Mouse (Mus musculus) limb, embryonic 14.5 days (tissue): ENCODE data around the gene Marveld1. TPM values are rescaled to one million over a fixed set of nuclear protein-coding genes. Genes with fewer than 3 reads are reported as not detected.

ENCODE experiments used
- ATAC-seq: fragments of 200-750 bp; cut with Nextera tagmentation; 2 replicates; pipeline ENCODE4 v1.8.0; 2017; ENCODE audit warnings: low read depth, moderate number of reproducible peaks, moderate TSS enrichment; ENCODE audit not compliant: low FRiP score
- DNase-seq: peaks from one replicate; pipeline ENCODE4 v3.0.0-alpha.2; 2015; ENCODE audit warnings: low spot score
- H3K27ac ChIP-seq: fragments of 300-500 bp; sonication (generic); replicated peaks from 2 replicates; pipeline ENCODE4 v1.5.1; 2014; ENCODE audit warnings: low read depth, mild to moderate bottlenecking, low read length, moderate library complexity, mixed read lengths
- H3K27me3 ChIP-seq: fragments of 300-500 bp; sonication (generic); 2 replicates; pipeline ENCODE4 v1.6.1; 2014; ENCODE audit warnings: low read length, mixed read lengths; ENCODE audit not compliant: control insufficient read depth, insufficient read depth
- H3K36me3 ChIP-seq: fragments of 300-500 bp; sonication (generic); 2 replicates; pipeline ENCODE4 v1.6.1; 2014; ENCODE audit warnings: mild to moderate bottlenecking, low read length, moderate library complexity, mixed read lengths; ENCODE audit not compliant: control insufficient read depth, insufficient read depth
- H3K4me1 ChIP-seq: fragments of 300-500 bp; sonication (generic); 2 replicates; pipeline ENCODE4 v1.6.1; 2014; ENCODE audit warnings: antibody characterized with exemption, low read length, mixed read lengths; ENCODE audit not compliant: control insufficient read depth, insufficient read depth
- H3K4me2 ChIP-seq: fragments of 300-500 bp; sonication (generic); replicated peaks from 2 replicates; pipeline ENCODE4 v1.6.1; 2014; ENCODE audit warnings: low read depth, mild to moderate bottlenecking, low read length, moderate library complexity; ENCODE audit not compliant: severe bottlenecking
- H3K4me3 ChIP-seq: fragments of 300-500 bp; sonication (generic); replicated peaks from 2 replicates; pipeline ENCODE4 v1.5.1; 2014; ENCODE audit warnings: low read length
- H3K9ac ChIP-seq: fragments of 300-500 bp; sonication (generic); 2 replicates; pipeline ENCODE4 v1.6.1; 2014; ENCODE audit warnings: mild to moderate bottlenecking, low read depth, low read length, moderate library complexity; ENCODE audit not compliant: severe bottlenecking
- H3K9me3 ChIP-seq: fragments of 300-500 bp; sonication (generic); 2 replicates; pipeline ENCODE4 v1.6.1; 2016; ENCODE audit warnings: low read length; ENCODE audit not compliant: control insufficient read depth
- POLR2A ChIP-seq: fragments of 200-500 bp; IDR thresholded peaks from 2 replicates; pipeline ENCODE4 v1.8.0; 2012; ENCODE audit warnings: inconsistent platforms, mild to moderate bottlenecking, moderate library complexity, borderline replicate concordance; ENCODE audit not compliant: insufficient read depth, insufficient read length; ENCODE audit errors: extremely low read depth
- WGBS: fragments of 180-500 bp; shearing (Covaris S2); extraction: QIAGEN DNeasy Blood & Tissue Kit; methylation state at CpG from one replicate; pipeline ENCODE4 v1.1.7; 2014; 5-methylcytosine and 5-hydroxymethylcytosine counted together
- polyA plus RNA-seq, 2 experiments: library from polyadenylated mRNA; depleted of rRNA in 1 of 2; stranded (reverse) in 1 of 2; unstranded in 1 of 2; fragments of >200 nt; fragmentation: Nextera tagmentation in 1 of 2; extraction: Ambion mirVana in 1 of 2; gene quantifications; 2 replicates each; pipeline versions ENCODE4 v1.2.1 to v1.2.3; 2012 to 2014

Gene Marveld1
- polyA plus RNA-seq, 2 experiments, result 25.4 to 105 TPM

DNA sequence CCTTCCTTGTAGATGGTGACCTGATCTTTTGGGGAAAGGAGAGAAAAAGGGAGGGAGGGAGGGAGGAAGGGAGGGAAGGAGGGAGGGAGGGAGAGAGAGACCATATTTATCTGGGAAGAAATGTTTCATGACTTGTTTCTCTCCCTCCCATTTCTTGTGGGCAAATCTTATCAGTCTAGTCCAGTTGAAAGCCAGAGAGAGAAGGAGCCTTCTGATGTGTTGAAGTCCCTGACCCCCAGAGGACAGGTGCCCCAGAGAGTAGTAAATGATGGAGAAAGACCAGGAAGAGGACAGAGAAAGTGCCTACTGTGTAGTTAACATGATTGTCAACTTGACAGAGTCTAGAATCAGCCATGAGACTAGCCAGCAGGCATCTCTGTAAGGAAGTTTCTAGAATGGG, 12.1 kb upstream of the Marveld1 start:
- no peak for DNase-seq
- Histone ChIP-seq H3K4me1 (peaks cover 2% of the 10 kb centered on the region), H3K4me2 (no peak overlapping the region), H3K9me3 (no peaks in the 10 kb centered on the region), H3K27me3 (no peaks in the 10 kb centered on the region), H3K27ac (no peak overlapping the region), H3K9ac (no peak overlapping the region), H3K4me3 (no peak overlapping the region), H3K36me3 (no peaks in the 10 kb centered on the region)
- no peak for ATAC-seq
- TF ChIP-seq POLR2A, result no peak

DNA sequence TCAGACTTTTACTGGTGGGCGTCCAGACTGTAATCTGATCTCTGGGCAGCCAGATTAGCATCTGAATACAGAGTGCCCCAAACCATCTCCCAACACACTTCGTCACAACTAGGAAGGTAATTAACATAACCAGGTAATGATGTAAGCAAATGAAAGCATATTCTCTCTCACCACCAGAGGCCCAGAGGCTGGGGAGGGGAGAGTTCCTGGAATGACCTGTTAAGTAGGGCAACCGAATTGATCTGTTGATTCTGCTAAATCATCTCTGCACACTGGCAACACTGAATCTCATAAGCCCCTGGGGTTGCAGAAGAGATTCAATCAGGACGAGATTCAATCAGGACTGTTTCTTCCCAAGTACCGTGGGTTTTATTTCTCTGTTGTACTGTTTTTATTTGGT, 11.1 kb upstream of the Marveld1 start:
- 27% methylated on average over 5 of the region's 5 CpGs for WGBS
- H3K9me3 ChIP-seq, result no peaks in the 10 kb centered on the region
- DNase-seq (no peak), ATAC-seq (no peak)
- no peak overlapping the region for H3K4me3 ChIP-seq
- no peaks in the 10 kb centered on the region for H3K36me3 ChIP-seq
- no peak overlapping the region for H3K27ac ChIP-seq
- H3K4me1 ChIP-seq, result no peaks in the 10 kb centered on the region
- no peak overlapping the region for H3K9ac ChIP-seq
- no peak for TF ChIP-seq POLR2A
- H3K27me3 ChIP-seq, result no peaks in the 10 kb centered on the region
- H3K4me2 ChIP-seq, result no peak overlapping the region

DNA sequence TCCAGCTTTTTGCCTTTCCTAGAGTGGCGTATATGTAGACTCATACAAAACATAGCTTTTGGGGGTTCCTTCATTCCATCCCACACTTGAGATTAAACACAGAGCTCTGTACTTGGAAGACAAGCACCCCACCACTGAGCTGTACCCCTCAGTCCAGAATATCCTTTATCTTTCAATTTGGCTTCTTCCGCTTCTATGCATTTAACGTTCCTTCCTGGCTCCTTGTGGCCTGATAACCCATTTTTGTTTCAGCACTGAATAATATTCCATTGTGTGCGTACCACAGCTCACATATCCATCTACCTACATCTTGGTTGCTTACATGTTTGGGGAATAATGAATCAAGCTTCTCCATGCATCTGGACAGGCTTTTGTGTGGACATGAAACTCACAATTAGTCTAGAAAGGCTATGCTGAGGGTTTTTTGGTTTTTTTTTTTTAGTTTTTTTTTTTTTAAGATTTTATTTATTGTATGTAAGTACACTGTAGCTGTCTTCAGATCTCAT, 10.0 kb upstream of the Marveld1 start:
- DNase-seq (no peak), ATAC-seq (no peak)
- Histone ChIP-seq H3K4me3 (no peak overlapping the region), H3K4me2 (no peak overlapping the region), H3K4me1 (no peaks in the 10 kb centered on the region), H3K9ac (no peak overlapping the region), H3K9me3 (no peaks in the 10 kb centered on the region), H3K27ac (no peak overlapping the region), H3K27me3 (no peaks in the 10 kb centered on the region), H3K36me3 (no peaks in the 10 kb centered on the region)
- no peak for TF ChIP-seq POLR2A
- WGBS, result 93% methylated on average over 4 of the region's 4 CpGs

DNA sequence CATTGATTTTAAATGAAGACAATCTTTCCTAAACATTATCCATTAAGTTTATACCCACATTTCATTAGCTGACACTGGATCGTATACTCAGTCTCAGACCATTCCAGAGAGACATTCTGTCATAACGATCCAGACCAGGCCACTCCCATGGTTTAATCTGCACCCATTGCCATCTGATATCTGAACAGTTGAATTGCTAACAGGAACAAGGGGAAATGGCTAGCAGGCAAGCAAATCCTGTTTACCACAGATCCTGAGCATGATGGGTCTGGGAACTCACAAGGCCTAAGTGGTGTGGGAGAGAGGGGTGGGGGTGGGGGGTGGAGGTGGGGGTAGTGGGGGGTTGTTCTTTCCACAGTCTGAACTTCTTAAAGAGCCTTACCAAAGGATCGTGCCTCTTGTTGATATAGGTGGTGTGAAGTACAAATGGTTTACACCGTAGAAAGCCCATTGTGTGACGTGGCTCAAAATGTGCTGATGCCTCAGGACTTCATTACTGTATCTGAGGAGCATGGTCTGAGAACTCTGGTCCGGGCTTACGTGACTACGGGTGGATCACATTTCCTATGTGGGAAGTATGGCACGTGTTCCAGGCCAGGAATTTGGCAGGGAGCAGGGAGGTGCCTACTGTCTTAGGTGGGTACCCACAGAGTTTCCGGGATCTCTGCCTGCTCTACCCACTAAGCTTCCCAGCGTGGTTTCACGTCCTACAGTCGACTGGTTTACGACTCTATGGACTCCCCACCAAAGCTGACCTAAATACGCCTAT, 8.5 kb upstream of the Marveld1 start:
- TF ChIP-seq POLR2A, result no peak
- DNase-seq, result no peak
- H3K4me3 ChIP-seq, result no peak overlapping the region
- no peaks in the 10 kb centered on the region for H3K36me3 ChIP-seq
- H3K4me2 ChIP-seq, result no peak overlapping the region
- no peaks in the 10 kb centered on the region for H3K4me1 ChIP-seq
- no peak for ATAC-seq
- WGBS, result 85% methylated on average over 15 of the region's 15 CpGs
- no peak overlapping the region for H3K27ac ChIP-seq
- no peak overlapping the region for H3K9ac ChIP-seq
- no peaks in the 10 kb centered on the region for H3K9me3 ChIP-seq
- no peaks in the 10 kb centered on the region for H3K27me3 ChIP-seq

DNA sequence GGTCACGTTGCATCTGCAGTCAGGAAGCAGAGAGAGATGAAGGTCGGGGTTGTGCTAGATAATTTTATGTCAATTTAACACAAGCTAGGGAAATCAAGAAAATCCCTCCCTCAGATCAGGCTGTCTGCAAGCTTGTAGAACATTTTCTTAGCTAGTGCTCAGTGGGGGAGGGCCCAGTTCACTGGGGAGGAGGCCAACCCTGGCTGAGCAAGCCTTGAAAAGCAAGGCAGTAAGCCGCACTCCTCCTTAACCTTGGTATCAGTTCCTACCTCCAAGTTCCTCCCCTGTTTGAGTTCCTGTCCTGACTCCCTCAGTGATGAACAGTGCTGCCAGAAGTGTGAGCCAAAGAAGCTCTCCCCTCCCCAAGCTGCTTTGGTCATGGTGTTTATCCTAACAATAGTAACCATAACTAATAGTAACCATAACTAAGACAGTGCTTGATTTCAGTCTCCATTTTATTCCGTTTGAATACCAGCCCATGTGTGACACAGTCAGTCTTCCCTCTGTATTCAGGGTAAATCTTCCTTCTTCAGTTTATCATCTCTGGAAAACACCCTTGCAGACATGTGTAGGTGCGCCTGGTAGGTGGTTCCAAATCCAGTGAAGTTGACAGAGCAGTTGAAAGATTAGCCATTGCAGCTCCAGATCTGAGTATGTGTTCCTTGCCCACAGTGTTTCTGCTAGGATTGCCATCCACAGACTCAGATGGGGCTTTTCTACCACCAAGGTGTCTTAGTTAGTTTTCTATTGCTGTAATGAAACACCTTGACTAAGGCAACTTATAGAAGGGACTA, 7.3 kb upstream of the Marveld1 start:
- Histone ChIP-seq H3K9ac (no peak overlapping the region), H3K36me3 (no peaks in the 10 kb centered on the region), H3K9me3 (no peaks in the 10 kb centered on the region), H3K4me2 (no peak overlapping the region), H3K4me3 (no peak overlapping the region), H3K27me3 (no peaks in the 10 kb centered on the region), H3K4me1 (peaks cover 3% of the 10 kb centered on the region; the same call in 1 of the 2 replicates), H3K27ac (no peak overlapping the region)
- no peak for TF ChIP-seq POLR2A
- DNase-seq, result no peak
- ATAC-seq, result no peak
- WGBS, result 79% methylated on average over 5 of the region's 5 CpGs
